Mouse (Mus musculus): ENCODE results near the gene C1ra.
"Not testable (repeated sequence)": the region's sequence is repeated elsewhere in the genome, so short reads cannot be mapped to it uniquely, and the experiment has no call there.

C1ra gene

DNA sequence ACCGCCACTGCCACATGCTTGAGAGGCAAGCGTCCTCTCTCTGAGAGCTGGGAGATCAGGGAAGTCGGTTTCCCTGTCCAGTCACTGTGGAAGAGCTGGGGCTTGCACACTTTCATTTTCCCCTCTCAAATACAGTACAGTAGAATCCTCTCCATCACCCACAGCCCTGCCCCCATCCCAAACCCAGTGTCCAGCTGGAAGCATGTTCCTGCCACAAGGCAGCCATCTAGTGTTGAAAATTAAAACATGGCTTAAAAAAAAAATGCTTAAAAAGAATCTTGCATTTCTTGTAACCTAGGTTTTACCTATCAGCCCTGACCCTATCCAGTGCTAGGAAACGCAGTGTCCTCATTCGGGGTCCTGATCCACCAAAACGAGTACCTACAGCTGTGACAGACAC, 32.3 kb downstream of the C1ra start:
- no peak for DNase-seq (ENCODE audit: low read depth, low spot score)

DNA sequence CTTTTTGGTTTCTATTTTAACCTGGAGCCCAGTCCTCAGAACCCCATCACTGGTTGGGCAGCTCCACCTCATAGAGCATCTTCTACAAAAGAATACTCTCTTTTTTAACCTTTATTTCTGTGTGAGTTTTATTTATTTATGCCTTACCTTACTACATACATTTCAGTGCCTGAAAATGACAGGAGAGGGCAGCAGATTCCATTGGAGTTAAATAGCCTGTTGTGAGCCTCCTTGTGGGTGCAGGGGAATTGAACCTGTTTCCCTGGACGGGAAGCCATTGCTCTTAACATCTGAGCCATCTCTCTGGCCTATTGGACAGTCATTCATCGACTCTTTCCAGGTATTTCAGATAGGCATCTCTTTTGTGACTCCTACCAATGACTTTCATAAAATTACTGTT, 33.2 kb downstream of the C1ra start:
- no peak for DNase-seq (ENCODE audit: low read depth, low spot score)

DNA sequence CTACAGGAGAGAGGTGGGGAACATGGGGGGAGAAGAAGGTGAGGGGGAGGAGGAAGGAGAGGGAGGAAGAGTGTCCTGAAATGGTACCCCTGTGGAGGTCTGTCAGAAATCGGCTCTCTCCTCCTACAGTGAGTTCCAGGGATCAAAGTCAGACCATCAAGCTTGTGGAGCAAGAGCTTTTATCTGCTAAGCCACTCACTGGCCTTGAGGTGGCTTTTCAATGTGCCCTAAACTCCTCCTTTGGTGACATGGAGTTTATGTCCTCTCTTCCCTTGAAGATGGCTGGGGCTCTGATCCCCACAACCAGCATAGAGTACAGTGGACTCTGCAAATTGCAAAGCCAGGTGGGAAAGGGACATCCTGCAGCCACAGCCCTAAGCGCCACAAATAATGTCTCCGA, 35.8 kb downstream of the C1ra start:
- DNase-seq (ENCODE audit: low read depth, low spot score): not testable (repeated sequence)

DNA sequence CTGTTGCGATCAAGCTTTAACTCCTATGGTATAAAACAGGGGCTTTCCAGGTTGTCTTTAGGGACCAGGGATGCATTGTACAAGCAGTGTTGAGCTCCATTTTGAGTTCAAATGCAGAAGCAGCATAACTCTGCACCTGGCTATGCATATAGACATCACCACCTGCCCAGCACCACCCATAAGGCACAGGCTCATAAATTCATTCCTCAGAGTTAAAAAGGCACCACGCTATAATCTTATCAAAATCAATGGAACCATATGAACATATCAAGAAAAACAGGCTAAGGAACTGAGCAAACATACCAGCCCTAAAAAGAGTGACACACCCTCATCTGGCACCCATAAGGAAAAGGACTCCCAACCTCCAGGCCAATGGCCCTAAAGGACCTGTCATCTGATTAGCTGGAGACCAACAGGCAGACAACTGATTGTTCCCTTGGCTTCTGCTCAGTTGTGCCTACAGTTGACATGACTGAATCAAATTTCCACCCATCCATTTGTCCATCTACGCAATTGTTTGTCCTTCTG, 36.9 kb downstream of the C1ra start:
- no peak for DNase-seq (ENCODE audit: low read depth, low spot score)

DNA sequence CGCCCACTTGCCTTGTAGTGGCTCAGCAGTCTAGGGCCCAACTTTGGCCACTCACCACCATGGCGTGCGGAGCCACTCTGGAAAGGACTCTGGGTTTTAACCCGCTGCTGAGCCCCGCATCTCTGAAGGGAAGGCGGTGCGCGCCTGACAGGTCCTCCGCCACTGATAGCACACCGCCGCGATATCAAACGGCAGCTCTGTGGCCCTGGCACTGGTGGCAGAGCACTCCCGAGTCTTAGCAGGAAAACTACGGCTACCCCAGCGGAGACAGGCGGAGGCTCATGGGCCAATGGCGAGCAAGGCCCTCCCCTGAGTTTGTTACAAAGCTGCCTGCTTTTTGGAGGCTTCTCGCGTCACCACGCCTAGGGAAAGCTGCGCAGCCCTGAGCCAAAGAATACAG, 40.6 kb downstream of the C1ra start:
- no peak for DNase-seq (ENCODE audit: low read depth, low spot score)

GRCm38 (mm10) chr6:124555956-124556355, 43.8 kb downstream of the C1ra start:
- not testable (repeated sequence) for DNase-seq (ENCODE audit: low read depth, low spot score)

DNA sequence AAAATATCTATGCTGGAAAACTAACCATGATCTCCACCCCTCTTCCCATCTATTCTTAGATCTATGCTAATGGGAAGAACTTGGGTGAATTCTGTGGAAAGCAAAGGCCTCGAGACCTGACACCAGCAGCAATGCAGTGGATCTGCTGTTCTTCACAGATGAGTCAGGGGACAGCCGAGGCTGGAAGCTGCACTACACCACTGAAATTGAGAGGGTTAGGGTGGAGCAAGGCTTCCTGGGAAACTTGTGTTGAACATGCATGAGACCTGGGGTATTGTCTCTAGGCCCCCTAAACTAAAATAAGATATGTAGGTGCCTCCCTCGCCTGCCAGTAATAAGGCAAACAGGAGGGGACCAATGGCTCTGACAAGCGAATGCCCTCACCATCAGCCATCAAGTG, 49.0 kb downstream of the C1ra start:
- DNase-seq (ENCODE audit: low read depth, low spot score): not testable (repeated sequence)

DNA sequence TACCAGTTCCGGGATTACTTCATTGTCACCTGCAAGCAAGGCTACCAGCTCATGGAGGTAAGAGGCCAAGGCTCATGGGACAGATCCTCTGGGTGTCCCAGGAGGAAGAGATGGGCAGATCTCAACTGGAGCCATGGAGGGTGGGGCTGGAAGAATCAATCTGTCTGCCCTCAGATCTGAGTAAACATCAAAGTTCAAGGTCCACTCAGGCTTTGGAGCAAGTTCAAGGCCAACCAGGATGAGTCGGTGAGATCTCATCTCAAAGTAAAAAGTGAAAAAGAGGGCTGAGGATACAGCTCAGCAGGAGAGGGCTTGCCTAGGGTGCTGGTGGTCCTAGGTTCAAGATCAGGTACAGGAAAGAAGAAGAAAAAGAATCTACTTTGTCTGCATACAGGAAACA, 49.4 kb downstream of the C1ra start:
- DNase-seq (ENCODE audit: low read depth, low spot score): not testable (repeated sequence)

GRCm38 (mm10) chr6:124570026-124570425, 57.8 kb downstream of the C1ra start, which contains the start of gene C1rb:
Gene C1rb, plus strand, starts transcription at chr6:124570294.
- DNase-seq (ENCODE audit: low read depth, low spot score): peak; percentile 10
